Mouse (Mus musculus) right cerebral cortex, postnatal 10 days (tissue): ENCODE measurements at regions not wholly inside any gene's neighbourhood (a gene's known extent, or its start where the extent isn't known, plus 50 kb on each side); places are given as distances from the start of the nearest gene placed in this dataset.
A peak's percentile ranks its signal among the peaks of the same experiment; 100 is the strongest.
"Not testable (repeated sequence)": the region's sequence is repeated elsewhere in the genome, so short reads cannot be mapped to it uniquely, and the experiment has no call there.

Experiments used
- DNase-seq, 2 experiments: peaks; one replicate each; pipeline ENCODE4 v3.0.0; 2021; ENCODE audit warnings: low spot score in 2 of 2

GRCm38 (mm10) chr1:113550172-113550571 is 1685.5 kb upstream of the Dsel start:
- no peak for DNase-seq

- DNase-seq: no peak
Measured at GRCm38 (mm10) chr1:113539981-113540380, 1675.3 kb upstream of the Dsel start.

GRCm38 (mm10) chr1:113530553-113530952 is 1665.8 kb upstream of the Dsel start:
- no peak for DNase-seq

GRCm38 (mm10) chr1:113495987-113496386 is 1631.3 kb upstream of the Dsel start:
- no peak for DNase-seq

- no peak for DNase-seq
Measured at GRCm38 (mm10) chr1:113490243-113491003, 1625.7 kb upstream of the Dsel start.

- DNase-seq: peak; percentile 18 to 24
Measured at GRCm38 (mm10) chr1:113456538-113457273, 1592.0 kb upstream of the Dsel start.

GRCm38 (mm10) chr1:113433701-113434100 is 1569.0 kb upstream of the Dsel start:
- DNase-seq: peak in 1 of 2 experiments; percentile 16

GRCm38 (mm10) chr1:113431266-113431665 is 1566.5 kb upstream of the Dsel start:
- DNase-seq: peak; percentile 22 to 33

GRCm38 (mm10) chr1:113412858-113413257 is 1548.1 kb upstream of the Dsel start:
- peak; percentile 24 to 28 for DNase-seq

- no peak for DNase-seq
Measured at GRCm38 (mm10) chr1:113395267-113395824, 1530.6 kb upstream of the Dsel start.

GRCm38 (mm10) chr1:113394326-113394725 is 1529.6 kb upstream of the Dsel start:
- DNase-seq: not testable (repeated sequence)

- DNase-seq: no peak
Measured at GRCm38 (mm10) chr1:113392962-113393361, 1528.2 kb upstream of the Dsel start.

GRCm38 (mm10) chr1:113389920-113390319 is 1525.2 kb upstream of the Dsel start:
- DNase-seq: no peak

- no peak for DNase-seq
Measured at GRCm38 (mm10) chr1:113384888-113385430, 1520.2 kb upstream of the Dsel start.

- DNase-seq: no peak
Measured at GRCm38 (mm10) chr1:113383717-113384116, 1519.0 kb upstream of the Dsel start.

GRCm38 (mm10) chr1:113372679-113373078 is 1508.0 kb upstream of the Dsel start:
- no peak for DNase-seq

GRCm38 (mm10) chr1:113358242-113358641 is 1493.5 kb upstream of the Dsel start:
- peak; percentile 26 to 30 for DNase-seq

- DNase-seq: no peak
Measured at GRCm38 (mm10) chr1:113308037-113308436, 1443.3 kb upstream of the Dsel start.

GRCm38 (mm10) chr1:113297807-113298206 is 1433.1 kb upstream of the Dsel start:
- peak; percentile 67 to 85 for DNase-seq

- no peak for DNase-seq
Measured at GRCm38 (mm10) chr1:113288242-113288641, 1423.5 kb upstream of the Dsel start.

- DNase-seq: no peak
Measured at GRCm38 (mm10) chr1:113284122-113284521, 1419.4 kb upstream of the Dsel start.

- DNase-seq: no peak
Measured at GRCm38 (mm10) chr1:113259421-113259820, 1394.7 kb upstream of the Dsel start.
